Mouse (Mus musculus) bone marrow, adult 2 months (tissue): Measurements from ENCODE around the gene Tspyl3.

ENCODE experiments used
- CTCF ChIP-seq: fragments of 200-500 bp; IDR thresholded peaks from 2 replicates; pipeline ENCODE4 v1.5.1; 2011; ENCODE audit warnings: low read length, control low read depth; ENCODE audit not compliant: control insufficient read depth, insufficient read depth
- POLR2A ChIP-seq: fragments of 200-500 bp; IDR thresholded peaks from 2 replicates; pipeline ENCODE4 v1.6.1; 2011; ENCODE audit warnings: low read depth, mild to moderate bottlenecking, control low read depth, low read length, borderline replicate concordance; ENCODE audit not compliant: control insufficient read depth

DNA sequence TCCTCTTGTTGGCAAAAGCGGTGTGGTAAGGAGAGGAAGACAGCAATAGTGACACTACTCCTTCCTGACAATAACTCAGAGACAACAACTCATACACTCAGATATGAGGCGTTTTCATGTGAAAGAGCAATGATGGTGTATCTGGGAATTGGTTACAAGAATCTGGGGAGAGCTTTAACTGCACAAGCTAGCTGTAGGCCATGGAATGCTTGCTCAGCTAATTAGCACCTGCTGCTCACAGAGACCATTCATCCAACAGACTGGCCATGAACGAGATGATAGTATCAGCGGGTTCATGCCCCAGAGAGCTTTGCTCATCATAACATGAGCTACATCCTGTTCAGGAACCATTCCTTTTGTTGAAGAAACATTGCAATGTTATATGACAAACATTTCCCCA is 12.0 kb upstream of the Tspyl3 start:
- no peak for TF ChIP-seq CTCF
- TF ChIP-seq POLR2A: no peak
